Mouse (Mus musculus) limb, embryonic 15.5 days (tissue): ENCODE data around the gene Nppa. TPM values are rescaled to one million over a fixed set of nuclear protein-coding genes. Genes with fewer than 3 reads are reported as not detected.

Source experiments
- ATAC-seq: fragments of 200-750 bp; cut with Nextera tagmentation; 2 replicates; pipeline ENCODE4 v1.8.0; 2017; ENCODE audit warnings: low read depth, moderate TSS enrichment; ENCODE audit not compliant: insufficient number of reproducible peaks, low FRiP score, low TSS enrichment
- H3K27ac ChIP-seq: fragments of 300-500 bp; sonication (generic); 2 replicates; pipeline ENCODE4 v1.5.1; 2015; ENCODE audit warnings: moderate library complexity, mild to moderate bottlenecking, inconsistent platforms
- H3K27me3 ChIP-seq: fragments of 300-500 bp; sonication (generic); 2 replicates; pipeline ENCODE4 v1.6.1; 2015; ENCODE audit warnings: inconsistent platforms
- H3K36me3 ChIP-seq: fragments of 300-500 bp; sonication (generic); 2 replicates; pipeline ENCODE4 v1.6.1; 2015; ENCODE audit warnings: inconsistent platforms
- H3K4me1 ChIP-seq: fragments of 300-500 bp; sonication (generic); 2 replicates; pipeline ENCODE4 v1.6.1; 2015; ENCODE audit warnings: inconsistent platforms
- H3K4me2 ChIP-seq: fragments of 300-500 bp; sonication (generic); 2 replicates; pipeline ENCODE4 v1.6.1; 2015; ENCODE audit warnings: mild to moderate bottlenecking, inconsistent platforms
- H3K4me3 ChIP-seq: fragments of 300-500 bp; sonication (generic); 2 replicates; pipeline ENCODE4 v1.5.1; 2015; ENCODE audit warnings: mild to moderate bottlenecking, inconsistent platforms
- H3K9ac ChIP-seq: fragments of 300-500 bp; sonication (generic); 2 replicates; pipeline ENCODE4 v1.6.1; 2015; ENCODE audit warnings: inconsistent platforms
- H3K9me3 ChIP-seq: fragments of 300-500 bp; sonication (generic); 2 replicates; pipeline ENCODE4 v1.6.1; 2016; ENCODE audit warnings: inconsistent platforms
- WGBS: fragments of 180-500 bp; shearing (Covaris S2); methylation state at CpG from one replicate; pipeline ENCODE4 v1.1.7; 2015; 5-methylcytosine and 5-hydroxymethylcytosine counted together
- polyA plus RNA-seq: library from polyadenylated mRNA; unstranded; fragments of >200 nt; fragmentation: Nextera tagmentation; extraction: Ambion mirVana; gene quantifications from 2 replicates; pipeline ENCODE4 v1.2.1, GENCODE M21; 2015

Nppa gene
- polyA plus RNA-seq = not detected in 2 replicates

- Histone ChIP-seq H3K27ac (no peak within 1 kb of the TSS), H3K36me3 (peaks cover 12% of the 10 kb centered on the region), H3K9ac (no peak within 1 kb of the TSS), H3K9me3 (no peaks in the 10 kb centered on the region), H3K4me1 (no peaks in the 10 kb centered on the region), H3K27me3 (no peaks in the 10 kb centered on the region), H3K4me2 (no peak within 1 kb of the TSS), H3K4me3 (no peak within 1 kb of the TSS)
- no peak for ATAC-seq
- 32% methylated on average over 12 of the region's 12 CpGs for WGBS
Observed at GRCm38 (mm10) chr4:148000202-148000772, at the start of gene Nppa. TSS of gene Nppa (plus strand) at chr4:148000722.

DNA sequence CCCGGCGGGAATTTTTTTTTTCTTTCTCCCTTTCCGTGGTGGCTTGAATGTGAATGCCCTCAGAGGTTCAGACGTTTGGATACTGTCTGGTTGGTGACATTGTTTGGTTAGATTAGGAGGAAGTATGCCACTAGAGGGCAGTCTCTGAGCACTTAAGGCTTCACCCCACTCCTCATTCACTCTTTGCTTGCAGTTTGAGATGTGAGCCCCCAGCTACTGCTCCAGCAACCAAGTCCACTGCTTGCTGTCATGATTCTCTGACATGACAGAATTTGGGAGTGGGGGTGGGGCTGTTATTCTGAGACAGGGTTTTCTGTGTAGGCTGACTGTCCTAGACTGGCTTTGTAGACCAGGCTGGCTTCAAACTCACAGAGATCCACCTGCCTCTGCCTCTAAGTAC, 46.9 kb upstream of the Nppa start:
- Histone ChIP-seq H3K4me2 (no peak overlapping the region), H3K4me1 (no peaks in the 10 kb centered on the region), H3K9ac (no peak overlapping the region), H3K4me3 (no peak overlapping the region), H3K27me3 (no peaks in the 10 kb centered on the region), H3K36me3 (peaks cover 10% of the 10 kb centered on the region), H3K9me3 (no peaks in the 10 kb centered on the region), H3K27ac (no peak overlapping the region)
- whole genome bisulfite sequencing = 9% methylated on average over 4 of the region's 4 CpGs
- ATAC-seq = no peak

DNA sequence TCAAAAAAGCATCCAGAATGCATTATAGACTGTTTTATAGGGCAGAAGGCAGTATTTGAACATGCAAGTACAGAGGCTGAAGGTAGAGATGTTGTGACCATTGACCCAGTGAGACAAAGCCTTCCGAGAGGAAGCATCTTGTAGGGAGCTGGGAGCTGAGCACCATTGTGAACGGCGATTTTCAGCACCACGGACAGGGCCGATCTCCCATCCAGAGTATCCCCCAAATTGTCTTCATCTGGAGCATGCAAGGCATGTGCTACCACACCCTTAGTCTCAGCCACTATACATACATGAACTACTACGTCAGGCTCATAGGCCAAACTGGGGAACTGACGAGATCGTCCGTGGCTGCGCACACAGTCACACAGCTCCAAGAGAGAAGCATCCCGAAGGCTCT, 43.4 kb upstream of the Nppa start:
- ATAC-seq = no peak
- Histone ChIP-seq H3K9ac (no peak overlapping the region), H3K9me3 (no peaks in the 10 kb centered on the region), H3K4me2 (no peak overlapping the region), H3K27me3 (no peaks in the 10 kb centered on the region), H3K36me3 (no peaks in the 10 kb centered on the region), H3K27ac (no peak overlapping the region), H3K4me1 (no peaks in the 10 kb centered on the region), H3K4me3 (no peak overlapping the region)
- WGBS = 51% methylated on average over 11 of the region's 11 CpGs

GRCm38 (mm10) chr4:147959881-147960831, 40.4 kb upstream of the Nppa start:
- H3K4me3 ChIP-seq = no peak overlapping the region
- no peak overlapping the region for H3K9ac ChIP-seq
- 42% methylated on average over 6 of the region's 6 CpGs for WGBS
- no peak for ATAC-seq
- no peak overlapping the region for H3K27ac ChIP-seq
- H3K27me3 ChIP-seq = no peaks in the 10 kb centered on the region
- no peaks in the 10 kb centered on the region for H3K9me3 ChIP-seq
- H3K4me2 ChIP-seq = no peak overlapping the region
- no peaks in the 10 kb centered on the region for H3K4me1 ChIP-seq
- no peaks in the 10 kb centered on the region for H3K36me3 ChIP-seq

GRCm38 (mm10) chr4:147962781-147963180, 37.7 kb upstream of the Nppa start:
- no peaks in the 10 kb centered on the region for H3K36me3 ChIP-seq
- 51% methylated on average over 6 of the region's 6 CpGs for WGBS
- no peak overlapping the region for H3K9ac ChIP-seq
- H3K4me1 ChIP-seq = no peaks in the 10 kb centered on the region
- no peaks in the 10 kb centered on the region for H3K27me3 ChIP-seq
- no peak overlapping the region for H3K4me3 ChIP-seq
- no peak for ATAC-seq
- no peak overlapping the region for H3K4me2 ChIP-seq
- no peaks in the 10 kb centered on the region for H3K9me3 ChIP-seq
- no peak overlapping the region for H3K27ac ChIP-seq

GRCm38 (mm10) chr4:147963623-147964022, 36.9 kb upstream of the Nppa start:
- Histone ChIP-seq H3K9ac (no peak overlapping the region), H3K9me3 (no peaks in the 10 kb centered on the region), H3K4me2 (no peak overlapping the region), H3K27me3 (no peaks in the 10 kb centered on the region), H3K4me1 (no peaks in the 10 kb centered on the region), H3K27ac (no peak overlapping the region), H3K36me3 (no peaks in the 10 kb centered on the region), H3K4me3 (no peak overlapping the region)
- WGBS = 86% methylated on average over 15 of the region's 15 CpGs
- ATAC-seq = no peak

GRCm38 (mm10) chr4:147965712-147966111, 34.8 kb upstream of the Nppa start:
- ATAC-seq = no peak
- 67% methylated on average over 7 of the region's 7 CpGs for WGBS
- Histone ChIP-seq H3K4me3 (no peak overlapping the region), H3K4me1 (no peaks in the 10 kb centered on the region), H3K9ac (no peak overlapping the region), H3K27me3 (no peaks in the 10 kb centered on the region), H3K9me3 (no peaks in the 10 kb centered on the region), H3K27ac (no peak overlapping the region), H3K4me2 (no peak overlapping the region), H3K36me3 (no peaks in the 10 kb centered on the region)

DNA sequence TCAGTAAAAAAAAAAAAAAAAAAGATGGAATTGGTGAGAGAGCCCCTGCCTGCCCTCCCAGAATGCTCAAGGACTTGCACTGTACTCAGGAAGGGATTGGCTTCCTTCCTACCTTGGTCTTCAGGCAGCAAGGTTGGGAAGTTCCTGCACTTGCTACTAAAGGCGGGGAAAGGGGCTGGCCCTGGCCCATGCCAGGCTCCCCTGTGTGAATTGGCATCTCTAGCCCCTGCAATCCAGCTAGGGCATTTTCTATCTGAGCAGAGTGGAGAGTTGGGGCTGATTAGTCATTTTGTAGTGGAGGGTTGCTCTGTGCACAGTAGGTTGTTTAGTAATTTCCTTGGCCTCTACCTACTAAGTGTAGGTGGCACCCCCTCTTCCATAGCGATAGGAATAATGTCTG, 31.7 kb upstream of the Nppa start:
- H3K4me1 ChIP-seq = no peaks in the 10 kb centered on the region
- H3K36me3 ChIP-seq = no peaks in the 10 kb centered on the region
- no peak overlapping the region for H3K4me3 ChIP-seq
- no peak overlapping the region for H3K27ac ChIP-seq
- no peaks in the 10 kb centered on the region for H3K27me3 ChIP-seq
- no peak overlapping the region for H3K9ac ChIP-seq
- ATAC-seq = no peak
- H3K9me3 ChIP-seq = no peaks in the 10 kb centered on the region
- no peak overlapping the region for H3K4me2 ChIP-seq
- WGBS = 76% methylated on average over 2 of the region's 2 CpGs

- ATAC-seq = no peak
- Histone ChIP-seq H3K27me3 (no peaks in the 10 kb centered on the region), H3K4me1 (no peaks in the 10 kb centered on the region), H3K27ac (no peak overlapping the region), H3K36me3 (no peaks in the 10 kb centered on the region), H3K4me2 (no peak overlapping the region), H3K9me3 (no peaks in the 10 kb centered on the region), H3K9ac (no peak overlapping the region), H3K4me3 (no peak overlapping the region)
- 45% methylated on average over 9 of the region's 9 CpGs for WGBS
Observed at GRCm38 (mm10) chr4:147969337-147969736, 31.2 kb upstream of the Nppa start.

- no peak for ATAC-seq
- WGBS = 74% methylated on average over 3 of the region's 3 CpGs
Observed at GRCm38 (mm10) chr4:147976237-147976636, 24.3 kb upstream of the Nppa start.

GRCm38 (mm10) chr4:147977726-147978125, 22.8 kb upstream of the Nppa start:
- Histone ChIP-seq H3K4me3 (no peak overlapping the region), H3K9ac (no peak overlapping the region), H3K4me1 (no peaks in the 10 kb centered on the region), H3K9me3 (no peaks in the 10 kb centered on the region), H3K27ac (no peak overlapping the region), H3K4me2 (no peak overlapping the region), H3K27me3 (no peaks in the 10 kb centered on the region), H3K36me3 (no peaks in the 10 kb centered on the region)
- 72% methylated on average over 4 of the region's 4 CpGs for WGBS
- no peak for ATAC-seq

More at GRCm38 (mm10) chr4:147976237-147976636, 24.3 kb upstream of the Nppa start:
- Histone ChIP-seq H3K36me3 (no peaks in the 10 kb centered on the region), H3K4me2 (no peak overlapping the region), H3K27me3 (no peaks in the 10 kb centered on the region), H3K4me3 (no peak overlapping the region), H3K4me1 (no peaks in the 10 kb centered on the region), H3K9ac (no peak overlapping the region), H3K27ac (no peak overlapping the region), H3K9me3 (no peaks in the 10 kb centered on the region)

DNA sequence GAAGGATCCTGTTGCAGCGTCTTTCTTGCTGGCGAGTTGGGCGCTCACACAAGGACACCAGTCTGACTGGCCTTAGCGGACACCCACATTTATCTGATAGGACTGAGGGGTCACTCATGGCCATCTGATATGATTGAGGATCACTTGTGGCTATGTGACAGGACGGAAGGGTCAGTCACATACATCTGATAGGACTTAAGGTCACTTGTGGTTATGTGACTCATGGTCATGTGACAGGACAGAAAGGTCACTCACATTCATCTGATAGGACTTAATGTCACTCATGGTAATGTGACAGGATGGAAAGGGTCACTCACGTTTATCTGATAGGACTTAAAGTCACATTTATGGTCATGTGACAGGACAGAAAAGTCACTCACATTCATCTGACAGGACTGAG, 22.1 kb upstream of the Nppa start:
- no peaks in the 10 kb centered on the region for H3K9me3 ChIP-seq
- no peak overlapping the region for H3K27ac ChIP-seq

More for the DNA sequence above, 22.1 kb upstream of the Nppa start:
- no peak overlapping the region for H3K4me3 ChIP-seq
- no peaks in the 10 kb centered on the region for H3K4me1 ChIP-seq
- no peaks in the 10 kb centered on the region for H3K36me3 ChIP-seq
- WGBS = 87% methylated on average over 6 of the region's 6 CpGs
- no peaks in the 10 kb centered on the region for H3K27me3 ChIP-seq
- ATAC-seq = no peak
- no peak overlapping the region for H3K9ac ChIP-seq
- H3K4me2 ChIP-seq = no peak overlapping the region
